Mouse (Mus musculus): Measurements from ENCODE around the gene Capzb.

Capzb gene

DNA sequence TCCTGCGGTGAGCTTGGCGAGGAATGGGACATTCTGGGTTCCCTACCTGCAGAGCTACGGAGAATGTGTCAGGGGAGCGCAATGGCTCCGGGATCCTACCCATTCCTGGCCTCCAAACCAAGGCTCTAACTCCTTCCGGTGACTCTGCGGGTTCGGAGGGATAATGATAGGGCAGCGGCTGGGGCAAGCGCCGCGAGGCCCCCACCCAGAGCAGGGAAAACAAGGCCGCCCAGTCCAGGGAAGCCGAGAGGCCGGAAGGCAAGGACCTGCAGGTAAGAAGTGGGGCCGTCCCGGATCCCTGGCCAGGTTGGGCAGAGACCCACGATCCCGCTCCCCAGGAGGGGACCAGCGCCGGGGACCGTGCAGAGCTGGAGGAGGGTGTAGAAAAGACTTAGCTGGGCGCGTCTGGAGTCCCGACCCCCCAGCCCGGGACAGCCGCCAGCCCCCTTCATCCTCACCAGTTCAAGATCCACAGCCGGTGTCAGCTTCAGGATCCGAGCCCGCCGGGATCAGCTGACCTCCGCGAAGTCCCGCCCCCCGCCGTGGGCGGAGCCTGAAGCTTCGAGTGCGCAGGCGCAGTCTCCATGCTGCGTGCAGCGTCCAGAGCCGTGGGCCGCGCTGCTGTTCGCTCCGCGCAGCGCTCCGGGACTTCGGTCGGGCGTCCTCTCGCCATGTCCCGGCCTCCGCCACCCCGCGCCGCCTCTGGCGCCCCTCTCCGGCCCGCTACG is 117.6 kb downstream of the Capzb start, which contains the start of the genes Pqlc2 and Akr7a5:
TSS of gene Pqlc2 (minus strand) at position 538 of the 728 bp plus-strand sequence.
TSS of gene Akr7a5 (plus strand) at position 574 of the 728 bp plus-strand sequence.
- DNase-seq (ENCODE audit: low spot score): peak; percentile 95

DNA sequence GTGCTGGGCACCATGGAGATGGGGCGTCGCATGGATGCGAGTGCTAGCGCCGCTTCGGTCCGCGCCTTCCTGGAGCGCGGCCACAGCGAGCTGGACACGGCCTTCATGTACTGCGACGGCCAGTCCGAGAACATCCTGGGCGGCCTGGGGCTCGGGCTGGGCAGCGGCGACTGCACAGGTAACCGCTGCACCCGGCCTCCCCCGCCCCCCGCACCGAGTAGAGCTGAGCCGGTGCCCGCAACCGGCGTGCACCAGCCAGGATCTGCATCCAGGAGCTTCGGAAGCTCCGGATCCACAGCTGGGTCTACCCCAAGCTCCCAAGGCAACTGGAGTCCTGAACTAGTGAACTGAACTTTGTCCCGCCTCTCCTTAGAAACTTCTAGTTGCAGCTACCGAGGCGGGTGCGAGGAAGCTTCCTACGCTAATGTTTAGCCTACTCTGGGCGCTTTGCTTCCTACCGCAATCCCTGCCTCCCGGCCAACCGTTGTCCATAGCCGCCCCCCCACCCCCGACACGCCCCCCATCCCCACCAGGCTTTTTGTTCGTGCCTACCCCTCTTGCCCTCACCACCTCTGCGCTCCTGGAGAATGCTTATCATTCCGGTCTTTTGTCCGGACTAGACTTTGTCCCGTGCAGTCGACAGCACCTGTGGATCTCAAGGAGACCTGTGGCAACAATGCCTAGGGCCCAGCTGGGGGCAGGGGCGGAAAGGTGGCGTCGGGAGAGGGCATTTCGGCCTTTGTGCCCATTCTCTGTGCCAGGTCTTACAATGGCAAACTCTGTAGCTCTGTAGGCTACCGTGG is 118.4 kb downstream of the Capzb start:
- peak; percentile 27 for DNase-seq (ENCODE audit: low spot score)

DNA sequence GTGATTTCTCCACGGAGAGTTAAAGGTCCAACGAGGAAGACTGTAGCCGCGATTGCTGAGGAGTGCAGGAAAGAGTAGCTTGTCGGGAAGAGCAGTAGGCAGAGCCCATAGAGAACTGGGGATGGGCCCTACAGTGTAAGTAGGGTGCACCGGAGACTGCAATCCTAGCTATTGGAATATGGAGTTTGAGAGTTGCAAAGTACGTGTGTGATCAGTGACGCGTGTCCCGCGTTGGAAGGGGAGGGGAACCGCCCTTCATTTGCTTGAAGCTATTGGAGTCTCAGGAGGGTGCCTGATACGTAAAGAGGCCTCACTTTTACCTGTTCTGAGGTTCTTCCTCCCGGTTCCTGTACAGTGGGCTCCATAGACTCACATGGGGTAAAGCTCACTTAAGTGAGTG is 119.0 kb downstream of the Capzb start:
- DNase-seq (ENCODE audit: low spot score): no peak

- DNase-seq (ENCODE audit: low spot score): peak; percentile 71
Measured at GRCm38 (mm10) chr4:139312632-139313031, 119.9 kb downstream of the Capzb start.

GRCm38 (mm10) chr4:139318449-139318848 is 125.8 kb downstream of the Capzb start:
- no peak for DNase-seq (ENCODE audit: low spot score)

GRCm38 (mm10) chr4:139319740-139320139 is 127.0 kb downstream of the Capzb start:
- DNase-seq (ENCODE audit: low spot score): no peak

GRCm38 (mm10) chr4:139330605-139331004 is 137.9 kb downstream of the Capzb start:
- DNase-seq (ENCODE audit: low spot score): peak; percentile 93

DNA sequence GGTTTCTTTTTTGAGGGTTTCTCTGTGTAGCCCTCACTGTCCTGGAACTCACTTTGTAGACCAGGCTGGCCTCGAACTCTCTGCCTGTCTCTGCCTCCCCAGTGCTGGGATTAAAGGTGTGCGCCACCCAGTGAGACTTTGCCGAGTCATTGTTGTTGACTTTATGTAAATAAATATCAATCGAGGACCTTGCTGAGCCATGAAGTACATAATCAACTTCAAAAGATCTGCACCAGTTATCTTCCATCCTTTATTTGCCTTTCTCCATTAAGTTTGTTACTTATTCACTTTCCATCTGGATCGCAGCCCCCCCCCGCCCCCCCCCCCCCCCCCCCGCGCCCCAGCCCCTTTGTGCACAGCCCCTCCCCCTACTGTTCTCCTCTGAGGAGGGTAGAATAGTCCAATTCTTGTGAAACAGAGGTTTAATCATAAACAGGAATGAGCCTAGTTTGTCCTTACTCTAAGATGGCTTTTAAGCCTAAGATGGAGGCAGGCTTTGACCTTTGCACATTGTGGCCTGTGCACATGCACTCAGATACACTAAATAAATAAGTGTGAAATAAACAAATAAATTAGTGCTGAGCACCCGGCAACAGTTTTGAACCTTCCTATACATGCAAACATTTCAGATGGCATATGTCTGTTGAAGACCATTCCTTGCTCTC is 142.1 kb downstream of the Capzb start:
- no peak for DNase-seq (ENCODE audit: low spot score)

GRCm38 (mm10) chr4:139335507-139335906 is 142.8 kb downstream of the Capzb start:
- DNase-seq (ENCODE audit: low spot score): peak; percentile 12

DNA sequence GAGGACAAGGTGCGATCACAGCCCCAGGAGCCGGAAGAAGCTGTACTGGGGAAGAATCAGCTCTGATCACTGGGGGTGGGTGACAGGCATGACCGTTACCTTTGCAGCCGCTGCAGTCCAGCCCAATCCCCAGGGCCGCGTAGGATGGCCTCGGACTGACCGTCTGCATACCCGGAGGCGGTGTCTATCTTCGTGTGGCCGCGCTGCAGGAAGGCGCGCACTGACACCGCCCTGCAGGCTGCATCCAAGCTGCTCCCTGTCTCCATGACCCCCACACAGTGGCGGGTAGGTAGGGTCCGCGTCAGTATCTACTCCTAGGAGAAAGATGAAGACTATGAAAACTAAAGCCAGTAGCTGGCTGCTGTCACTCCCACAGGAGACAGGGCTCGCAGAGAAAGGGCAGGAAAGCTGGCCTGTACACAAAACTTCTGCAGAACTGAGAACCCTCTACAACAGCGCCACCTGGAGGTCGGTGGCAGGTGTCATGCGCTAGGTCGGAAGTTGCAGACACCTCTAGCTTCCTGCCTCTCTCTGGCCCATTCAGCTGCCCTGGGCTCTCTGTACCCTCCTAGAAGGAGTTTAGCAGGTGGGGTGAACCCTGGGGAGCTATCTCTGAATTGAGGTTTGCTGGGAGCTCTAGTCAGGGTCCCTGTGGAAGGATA is 144.3 kb downstream of the Capzb start:
- peak; percentile 90 for DNase-seq (ENCODE audit: low spot score)

DNA sequence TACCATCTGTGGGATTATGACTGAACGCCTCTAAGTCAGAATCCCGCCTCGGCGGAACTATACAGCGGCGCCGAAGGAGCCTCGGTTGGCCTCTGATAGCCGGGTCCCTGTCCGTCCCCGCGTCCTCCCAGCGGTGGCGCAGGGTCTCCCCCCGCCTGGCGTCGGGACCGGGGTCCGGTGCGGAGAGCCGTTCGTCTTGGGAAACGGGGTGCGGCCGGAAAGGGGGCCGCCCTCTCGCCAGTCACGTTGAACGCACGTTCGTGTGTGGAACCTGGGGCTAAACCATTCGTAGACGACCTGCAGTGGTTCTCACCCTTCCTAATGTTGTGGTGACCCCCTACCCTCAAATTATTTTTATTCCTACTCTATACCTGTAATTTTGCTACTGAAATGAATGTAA is 145.4 kb downstream of the Capzb start:
- no peak for DNase-seq (ENCODE audit: low spot score)

GRCm38 (mm10) chr4:139340835-139341234 is 148.1 kb downstream of the Capzb start:
- DNase-seq (ENCODE audit: low spot score): no peak
